Mouse (Mus musculus) adrenal gland, adult 8-10 months (tissue): Measurements from ENCODE around the gene Ucn2. TPM values are rescaled to one million over a fixed set of nuclear protein-coding genes. Genes with fewer than 3 reads are reported as not detected.

ENCODE experiments used
- DNase-seq: peaks from one replicate; pipeline ENCODE4 v3.0.0; 2022
- total RNA-seq, 4 experiments: library from RNA; stranded (reverse); gene quantifications; 2 replicates each; pipeline ENCODE4 v1.2.4; 2022

Gene Ucn2
- total RNA-seq, 4 experiments from 2014 or later, result 0.31 to 1.0 (median 0.45) TPM

DNA sequence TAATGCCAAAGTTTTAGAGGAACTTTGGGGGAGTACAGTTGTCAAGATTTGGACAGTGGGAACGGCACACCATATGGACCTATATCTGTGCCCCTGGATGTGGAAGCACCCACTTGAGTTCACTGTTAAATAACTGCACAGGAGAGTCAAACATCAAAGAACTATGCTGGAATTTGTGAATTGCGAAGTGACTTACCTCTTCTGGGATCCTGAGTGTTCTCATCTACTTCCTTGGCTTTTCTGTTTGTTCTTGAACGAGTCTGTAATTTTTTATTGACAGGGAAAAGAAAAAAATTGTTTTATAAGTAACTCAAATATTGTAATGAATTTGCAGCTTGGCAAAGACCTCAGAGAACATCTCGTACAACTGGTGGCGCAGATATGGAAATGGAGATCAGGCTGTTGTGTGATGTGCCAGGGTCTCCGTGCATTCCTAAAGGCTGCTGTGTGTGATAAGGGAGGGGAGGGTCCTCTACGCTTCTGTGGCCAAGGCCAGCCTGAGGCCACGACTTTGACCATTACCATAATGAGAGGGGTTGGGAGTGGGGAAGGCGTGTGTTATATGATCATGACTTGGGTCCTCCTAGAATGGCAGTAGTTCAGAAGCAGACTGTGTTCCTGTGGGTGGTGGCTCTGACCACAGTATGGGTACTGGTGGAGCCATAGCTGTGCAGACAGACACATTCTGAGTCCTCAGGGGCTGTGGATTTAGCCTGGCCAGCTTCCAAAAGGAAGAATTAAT lies 7.0 kb downstream of the Ucn2 start:
- no peak for DNase-seq

DNA sequence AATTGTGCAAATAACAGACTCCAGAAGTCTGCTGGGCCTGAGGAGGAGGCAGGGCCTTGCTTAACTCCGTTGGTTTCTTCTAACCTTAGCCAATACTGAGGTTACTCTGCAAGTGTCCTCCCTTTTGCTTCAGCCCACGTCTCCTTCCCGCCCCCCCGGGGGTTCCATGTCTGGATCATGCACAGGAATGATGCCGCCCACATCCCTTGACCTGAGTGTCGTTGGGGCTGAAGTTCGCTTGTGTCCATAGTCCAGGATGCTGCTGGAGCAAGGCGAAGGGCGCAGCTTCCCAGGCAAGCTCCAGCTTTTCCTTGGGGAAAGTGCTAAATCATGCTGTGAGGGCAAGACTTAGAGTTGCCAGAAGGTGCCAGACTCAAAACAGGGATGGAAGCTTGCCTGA lies 10.6 kb downstream of the Ucn2 start:
- DNase-seq, result no peak

DNA sequence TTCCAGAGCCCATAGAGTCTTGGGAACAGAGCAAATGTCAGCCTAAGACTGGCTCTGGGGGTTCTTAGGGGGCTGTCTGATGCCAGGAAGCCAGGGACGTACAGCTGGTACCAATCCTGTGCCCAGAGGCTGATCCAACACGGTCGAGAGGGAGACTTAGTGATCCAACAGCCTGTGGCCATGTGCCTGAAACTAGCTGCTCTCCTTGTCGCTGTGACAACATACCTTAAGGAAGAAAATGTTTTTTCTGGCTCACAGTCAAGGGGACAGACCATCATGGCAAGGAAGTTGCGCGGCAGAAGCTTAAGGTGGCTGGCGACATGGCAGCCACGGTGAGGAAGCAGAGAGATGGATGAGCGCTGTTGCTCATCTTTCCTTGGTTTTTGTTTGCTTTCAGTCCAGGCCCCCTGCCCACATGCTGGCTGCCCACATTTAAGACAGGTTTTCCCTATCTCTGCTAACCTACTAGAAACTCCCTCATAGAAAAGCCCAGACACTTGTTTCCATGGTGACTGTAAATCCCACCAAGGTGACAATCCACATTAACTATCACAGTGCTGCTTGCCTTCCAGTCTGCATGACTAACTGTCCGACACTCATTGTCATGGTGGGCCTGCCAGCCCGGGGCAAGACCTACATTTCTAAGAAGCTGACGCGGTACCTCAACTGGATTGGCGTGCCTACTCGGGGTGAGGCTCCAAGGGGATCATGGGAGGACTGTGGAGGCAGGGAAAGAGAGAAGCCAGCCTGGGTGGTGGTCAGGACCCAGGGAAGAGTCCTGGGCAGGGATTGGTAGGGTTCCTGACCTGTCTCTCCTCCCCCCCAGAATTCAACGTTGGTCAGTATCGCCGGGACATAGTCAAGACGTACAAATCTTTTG lies 12.7 kb downstream of the Ucn2 start:
- DNase-seq, result no peak

DNA sequence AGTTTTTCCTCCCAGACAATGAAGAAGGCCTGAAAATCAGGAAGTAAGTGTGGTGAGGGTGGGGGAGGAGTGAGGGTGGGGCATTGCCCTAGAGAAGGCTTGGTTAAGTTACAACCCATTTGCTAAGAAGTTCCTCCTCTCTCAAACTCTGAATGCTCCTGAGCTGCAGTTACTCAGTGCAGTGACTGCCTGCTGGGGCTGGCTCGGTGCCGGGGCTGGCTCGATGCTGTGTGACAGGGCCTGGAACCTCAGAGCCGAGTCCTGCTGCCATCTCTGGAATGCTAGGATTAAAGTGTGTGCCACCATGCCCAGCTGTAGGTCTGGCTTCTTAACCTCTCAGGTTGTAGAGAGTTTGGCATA lies 13.3 kb downstream of the Ucn2 start:
- no peak for DNase-seq

DNA sequence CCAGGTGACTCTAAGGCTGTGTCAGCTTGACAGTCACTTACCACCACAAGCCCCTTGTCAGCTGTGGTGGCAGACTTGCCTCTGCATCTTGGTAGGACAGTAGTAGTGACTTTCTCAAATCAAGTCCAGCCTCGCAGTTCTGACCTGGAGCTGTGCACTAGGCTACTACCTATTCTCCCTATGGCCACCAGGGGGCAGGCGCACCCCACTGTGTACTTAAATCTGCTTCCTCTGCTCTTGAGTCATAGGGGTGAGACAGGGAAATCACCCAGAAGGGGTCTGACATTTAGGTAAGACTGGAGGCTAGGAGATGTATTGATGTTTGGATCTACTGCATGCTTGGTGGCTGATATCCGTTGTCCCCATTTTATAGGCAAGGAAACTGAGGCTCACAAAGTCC lies 14.9 kb downstream of the Ucn2 start:
- DNase-seq, result no peak

DNA sequence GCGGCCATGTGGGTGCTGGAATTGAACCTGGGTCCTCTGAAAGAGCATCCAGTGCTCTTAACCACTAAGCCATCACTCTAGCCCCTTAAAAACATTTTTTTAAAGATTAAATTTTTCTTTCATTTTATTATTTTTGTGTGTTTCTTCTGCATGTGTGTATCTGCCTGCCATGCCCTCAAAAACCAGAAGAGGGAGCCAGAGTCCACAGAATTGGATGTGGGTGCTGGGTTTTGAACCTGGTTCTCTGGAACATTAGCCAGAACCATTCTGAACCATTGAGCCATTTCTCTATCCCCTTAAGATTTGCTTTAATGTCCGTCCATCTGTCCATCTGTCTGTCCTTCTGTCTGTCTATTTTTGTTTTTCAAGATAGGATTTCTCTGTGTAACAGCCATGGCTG lies 17.4 kb downstream of the Ucn2 start:
- no peak for DNase-seq

DNA sequence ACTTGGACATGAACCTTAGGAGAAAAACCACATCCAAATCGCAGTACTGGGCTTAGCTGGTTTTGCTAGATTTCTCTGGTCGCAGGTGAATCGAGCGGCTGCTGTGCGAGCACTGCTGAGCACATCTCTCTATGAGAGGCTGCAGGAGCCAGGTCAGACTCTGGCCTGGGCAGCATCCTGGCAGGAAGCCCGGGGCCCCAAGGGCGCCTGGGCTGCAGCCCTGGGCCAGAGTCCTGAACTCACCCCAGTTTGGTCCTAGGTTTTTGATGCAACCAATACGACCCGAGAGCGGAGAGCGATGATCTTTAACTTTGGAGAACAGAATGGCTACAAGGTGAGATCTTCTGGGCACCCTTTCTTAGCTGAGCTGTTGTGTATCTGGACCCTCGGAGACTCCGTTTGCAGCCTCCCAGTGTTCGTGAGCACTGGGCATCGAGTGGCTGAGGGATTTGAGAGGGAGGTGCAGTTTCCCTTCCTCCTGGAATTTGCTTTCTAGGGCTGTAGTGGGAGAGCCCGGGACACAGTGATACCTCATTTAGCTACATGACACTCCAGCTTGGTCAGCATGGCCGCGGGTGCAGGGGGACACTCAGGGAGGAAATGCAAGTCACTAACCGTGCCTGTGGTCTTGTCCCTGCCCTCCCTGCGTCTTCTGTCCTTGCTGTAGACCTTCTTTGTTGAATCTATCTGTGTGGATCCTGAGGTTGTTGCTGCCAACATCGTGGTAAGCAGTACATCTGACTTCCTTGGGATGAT lies 21.4 kb downstream of the Ucn2 start:
- no peak for DNase-seq

DNA sequence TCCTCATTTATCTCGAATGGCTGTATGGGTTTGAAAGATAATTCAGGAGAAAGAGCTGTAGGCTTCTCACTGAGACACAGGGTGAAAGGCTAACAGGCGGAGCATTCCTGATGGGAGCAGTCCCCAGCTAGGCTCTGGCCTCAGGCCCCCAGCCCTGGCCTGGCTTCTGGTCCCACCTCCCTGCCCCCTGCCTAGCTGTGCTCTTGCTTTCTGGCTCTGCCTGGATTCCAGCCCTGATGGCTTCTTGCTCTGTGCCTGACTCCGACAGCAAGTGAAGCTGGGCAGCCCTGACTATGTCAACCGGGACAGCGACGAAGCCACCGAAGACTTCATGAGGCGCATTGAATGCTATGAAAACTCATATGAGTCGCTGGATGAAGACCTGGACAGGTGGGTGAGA lies 22.3 kb downstream of the Ucn2 start:
- DNase-seq, result no peak

DNA sequence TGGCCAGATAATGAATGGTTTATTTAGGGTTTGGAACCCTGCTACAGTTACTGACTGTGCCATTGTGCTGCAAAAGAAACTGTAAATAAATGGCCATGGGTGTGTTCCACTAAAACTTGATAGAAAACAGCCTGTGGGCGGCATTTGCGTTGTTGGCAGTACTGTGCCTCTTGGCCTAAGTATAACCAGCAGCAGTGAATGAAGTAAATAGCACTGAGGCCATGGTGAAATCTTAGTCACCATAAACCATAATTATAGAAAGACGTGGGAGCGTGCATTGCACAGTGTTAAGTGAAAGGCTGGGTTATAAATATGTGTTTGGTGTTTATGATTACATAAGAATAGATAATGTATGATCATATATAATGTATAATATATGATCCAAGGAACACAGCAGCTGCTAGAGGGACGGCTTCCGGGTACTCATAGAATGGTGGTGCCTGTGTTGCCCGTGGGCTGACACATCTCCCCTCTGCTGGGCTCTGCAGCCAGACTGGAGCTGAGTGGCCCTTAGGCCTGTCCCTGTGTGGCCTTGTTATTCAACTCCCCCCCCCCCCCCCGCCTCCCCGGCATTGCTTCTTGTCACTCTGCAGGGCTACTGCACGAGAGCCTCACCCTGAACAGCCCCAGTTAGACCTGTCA lies 23.3 kb downstream of the Ucn2 start:
- no peak for DNase-seq

DNA sequence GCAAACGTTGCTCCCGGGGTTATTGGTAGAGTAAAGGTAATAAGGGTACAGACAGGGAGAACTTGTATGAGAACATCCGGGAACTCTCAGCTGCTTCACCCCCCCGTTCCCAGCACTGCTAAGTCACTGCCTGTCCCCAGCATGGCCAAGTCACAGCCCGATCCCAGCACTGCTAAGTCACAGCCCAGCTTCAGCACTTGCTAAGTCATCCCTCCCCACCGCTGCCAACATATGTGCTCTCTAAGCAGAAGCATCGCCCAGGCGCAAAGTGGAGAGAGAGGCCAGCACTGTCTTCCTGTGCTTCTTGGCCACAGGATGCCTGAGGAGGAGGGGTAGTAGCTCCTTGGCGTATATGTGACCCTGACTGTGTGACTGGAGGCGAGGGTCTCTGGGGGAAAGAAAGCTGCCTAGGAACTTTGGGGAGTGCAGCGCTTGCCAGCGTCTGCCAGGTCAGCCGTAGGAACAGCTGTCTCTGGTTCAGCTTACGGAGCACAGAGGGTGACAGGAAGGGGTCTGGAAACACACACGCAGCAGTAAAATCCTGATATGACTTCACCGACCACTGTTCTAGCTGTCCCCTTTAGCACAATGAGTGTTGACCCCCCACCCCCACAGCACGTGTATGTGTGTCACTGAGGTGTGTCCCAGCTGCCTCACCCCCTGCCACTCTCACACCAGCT lies 24.0 kb downstream of the Ucn2 start:
- DNase-seq, result no peak

DNA sequence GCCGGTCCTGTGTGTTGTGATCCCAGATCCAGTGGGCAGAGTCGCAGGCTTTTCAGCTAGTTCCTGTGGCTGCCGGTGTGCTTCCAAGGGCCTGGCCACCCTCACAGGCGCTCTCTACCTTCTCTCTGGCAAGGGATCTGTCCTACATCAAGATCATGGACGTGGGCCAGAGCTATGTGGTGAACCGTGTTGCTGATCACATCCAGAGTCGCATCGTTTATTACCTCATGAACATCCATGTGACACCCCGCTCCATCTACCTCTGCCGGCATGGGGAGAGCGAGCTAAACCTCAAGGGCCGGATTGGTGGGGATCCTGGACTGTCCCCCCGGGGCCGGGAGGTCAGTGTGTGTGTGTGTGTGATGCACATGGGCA lies 24.5 kb downstream of the Ucn2 start:
- DNase-seq, result no peak

DNA sequence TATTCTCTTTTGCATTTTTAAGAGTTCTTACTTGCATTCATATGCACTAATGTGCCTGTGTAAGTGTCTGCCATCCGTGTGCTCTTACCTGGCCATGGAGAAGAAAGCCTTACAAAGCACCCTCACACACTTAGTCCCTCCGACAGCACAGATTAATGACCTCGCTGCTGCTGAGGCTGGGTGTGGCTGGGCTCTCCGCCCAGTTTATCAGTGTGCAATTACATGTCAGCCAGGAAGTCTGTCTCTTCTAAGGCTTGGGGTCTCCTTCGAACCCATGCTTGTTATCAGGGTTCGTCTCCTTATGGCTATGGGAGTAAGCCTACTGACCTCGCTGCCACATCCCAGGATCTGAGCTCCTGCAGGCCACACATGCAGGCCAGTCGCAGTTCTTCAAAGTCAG lies 29.6 kb downstream of the Ucn2 start:
- DNase-seq, result no peak

DNA sequence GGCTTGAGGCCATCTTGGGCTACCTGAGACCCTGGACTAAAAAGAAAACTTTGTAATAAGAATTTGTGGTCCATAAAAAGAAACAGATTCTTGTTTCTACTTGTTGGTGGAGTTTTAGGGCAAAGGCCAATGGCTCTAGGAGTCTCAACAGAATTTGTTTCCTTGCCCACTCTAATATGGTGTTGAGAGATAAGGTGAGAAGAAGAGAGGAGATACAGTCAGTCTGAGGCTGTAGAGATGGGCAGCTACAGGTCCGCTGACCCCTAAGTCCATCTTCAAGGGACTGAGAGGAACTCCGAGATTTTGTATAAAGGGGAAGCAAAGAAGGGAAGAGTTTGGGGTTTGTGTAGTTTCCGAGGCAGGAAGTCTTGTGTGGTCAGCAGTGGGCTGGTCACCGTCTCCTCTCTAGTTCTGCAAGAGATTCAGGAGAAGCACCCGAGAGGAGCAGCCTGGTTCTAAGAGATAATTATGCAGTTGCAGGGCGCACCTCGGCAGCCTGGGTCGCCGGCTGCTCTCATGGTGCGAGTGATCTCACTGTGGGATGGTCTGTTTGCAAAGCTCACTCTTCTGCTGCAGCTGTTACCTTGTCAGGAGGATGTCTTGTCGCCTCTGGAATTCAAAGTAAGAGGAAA lies 31.3 kb downstream of the Ucn2 start:
- DNase-seq, result no peak

DNA sequence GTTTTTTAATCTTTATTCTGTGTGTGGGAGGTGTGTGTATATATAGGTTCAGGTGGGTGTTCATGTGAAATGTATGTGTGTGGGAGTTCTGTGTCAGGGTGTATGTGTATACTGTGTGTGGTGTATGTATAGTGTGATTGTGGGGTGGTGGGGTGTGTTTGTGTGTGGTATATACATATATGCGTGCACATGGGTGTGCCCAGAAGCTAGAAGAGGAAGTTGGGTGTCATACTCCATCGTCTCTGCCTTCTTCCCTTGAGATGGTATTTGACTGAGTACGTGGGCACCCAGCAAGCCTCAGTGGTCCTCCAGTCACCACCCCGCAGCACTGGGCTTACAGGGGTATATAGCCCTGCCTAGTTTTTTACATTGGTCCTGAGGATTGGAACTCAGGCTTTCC lies 35.6 kb downstream of the Ucn2 start:
- DNase-seq, result no peak

DNA sequence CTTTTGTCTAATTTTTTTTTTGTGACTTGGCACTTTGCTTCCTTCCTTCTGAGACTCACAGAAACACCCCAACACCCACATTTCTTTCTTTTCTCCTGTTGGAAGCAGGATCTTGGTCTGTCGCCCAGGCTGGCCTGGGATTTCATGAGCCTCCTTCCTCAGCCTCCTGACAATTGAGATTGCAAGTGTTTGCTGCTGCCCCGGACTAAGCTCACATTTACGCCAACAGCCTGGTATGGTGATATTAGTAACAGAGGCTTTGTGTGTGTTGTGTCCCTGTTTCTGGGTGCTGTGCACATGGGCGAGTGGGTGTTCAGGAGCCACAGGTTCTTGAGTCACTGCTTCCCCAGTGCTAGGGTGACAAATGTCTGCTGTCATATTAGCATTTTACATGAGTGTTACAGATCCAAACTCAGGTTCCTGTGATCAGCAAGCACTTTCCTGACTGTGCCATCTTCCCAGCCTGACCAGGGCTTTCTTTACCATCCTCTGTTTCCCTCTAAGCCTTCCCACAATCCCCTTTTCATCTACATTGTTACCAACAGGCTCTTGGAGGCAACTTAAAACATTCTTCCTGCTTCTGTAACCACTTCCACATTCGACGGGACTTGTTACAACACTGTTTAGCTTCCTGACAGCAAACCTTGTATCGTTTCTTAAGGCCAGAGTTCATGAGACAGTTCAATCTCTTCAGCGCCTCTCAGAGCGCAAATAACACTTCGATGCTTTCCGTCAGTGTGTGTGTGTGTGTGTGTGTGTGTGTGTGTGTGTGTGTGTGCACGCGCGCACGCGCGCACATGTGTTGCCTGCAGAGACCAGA lies 37.3 kb downstream of the Ucn2 start:
- no peak for DNase-seq

DNA sequence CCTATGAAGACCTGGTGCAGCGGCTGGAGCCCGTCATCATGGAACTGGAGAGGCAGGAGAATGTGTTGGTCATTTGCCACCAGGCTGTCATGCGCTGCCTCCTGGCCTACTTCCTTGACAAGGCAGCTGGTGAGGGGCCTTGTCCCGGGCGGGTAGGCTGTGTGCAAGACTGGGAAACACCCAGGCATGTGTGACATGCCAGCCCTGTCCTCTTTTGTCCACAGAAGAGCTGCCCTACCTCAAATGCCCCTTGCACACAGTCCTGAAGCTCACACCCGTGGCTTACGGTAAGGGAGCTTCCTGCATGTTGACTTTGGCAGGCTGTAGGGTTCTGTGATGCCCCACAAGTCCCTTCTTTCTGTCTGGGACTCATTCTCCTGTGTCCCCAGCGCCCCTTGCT lies 41.7 kb downstream of the Ucn2 start:
- no peak for DNase-seq

DNA sequence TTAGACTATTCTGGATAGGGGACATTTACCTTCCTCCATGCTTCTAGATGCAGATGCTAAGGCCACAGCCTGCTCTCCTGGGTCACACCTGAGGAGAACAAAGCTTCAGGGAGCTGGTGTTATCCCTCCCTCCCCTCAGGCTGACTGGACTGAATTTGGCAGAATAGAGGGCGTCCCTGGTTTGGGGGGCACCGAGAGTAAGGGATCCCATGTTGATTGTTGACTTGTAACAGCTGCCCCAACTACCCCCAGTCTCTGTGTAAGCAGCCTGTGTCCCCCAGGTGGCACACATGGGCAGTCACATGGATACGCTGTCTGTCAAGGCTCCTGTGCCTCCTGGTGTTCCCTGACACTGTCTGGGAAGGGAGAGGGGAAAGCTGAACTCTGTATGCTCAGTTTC lies 42.6 kb downstream of the Ucn2 start:
- no peak for DNase-seq

DNA sequence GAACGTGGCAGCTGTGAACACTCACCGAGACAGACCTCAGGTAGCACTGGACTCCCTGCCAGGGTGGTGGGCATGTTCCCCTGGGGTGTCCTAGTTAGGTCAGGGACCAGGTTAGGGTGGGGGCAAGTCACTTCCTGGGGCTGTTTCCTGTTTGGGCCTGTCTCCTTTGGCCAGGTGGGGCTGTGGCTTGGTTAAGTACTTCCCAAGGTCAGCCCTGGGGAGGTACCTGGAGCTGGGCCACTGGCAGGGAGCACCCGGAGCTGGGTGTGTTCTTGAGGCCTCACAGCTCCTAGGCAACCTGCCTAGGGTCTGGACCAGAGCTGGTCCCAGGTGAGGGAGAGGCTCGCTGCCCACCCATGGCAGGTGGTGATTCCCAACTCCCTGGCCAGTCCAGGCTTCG lies 43.1 kb downstream of the Ucn2 start:
- DNase-seq, result no peak

DNA sequence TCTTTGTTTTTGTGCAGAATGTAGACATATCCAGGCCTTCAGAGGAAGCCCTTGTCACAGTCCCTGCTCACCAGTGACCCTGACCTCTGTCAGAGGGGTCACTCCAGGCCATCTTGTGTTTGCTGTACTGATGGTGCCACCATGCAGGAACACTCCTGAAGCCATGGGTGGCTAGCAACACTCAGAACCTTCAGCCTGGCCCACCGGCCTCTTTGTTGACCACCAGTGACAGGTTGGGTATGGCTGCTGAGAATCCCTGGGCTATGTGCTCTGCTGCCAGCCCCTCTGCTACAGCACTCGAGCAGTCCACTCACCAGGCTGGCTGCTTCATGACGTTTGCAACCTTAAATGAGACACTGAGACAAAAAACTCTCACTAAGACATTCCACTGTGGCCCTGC lies 44.5 kb downstream of the Ucn2 start:
- DNase-seq, result no peak

DNA sequence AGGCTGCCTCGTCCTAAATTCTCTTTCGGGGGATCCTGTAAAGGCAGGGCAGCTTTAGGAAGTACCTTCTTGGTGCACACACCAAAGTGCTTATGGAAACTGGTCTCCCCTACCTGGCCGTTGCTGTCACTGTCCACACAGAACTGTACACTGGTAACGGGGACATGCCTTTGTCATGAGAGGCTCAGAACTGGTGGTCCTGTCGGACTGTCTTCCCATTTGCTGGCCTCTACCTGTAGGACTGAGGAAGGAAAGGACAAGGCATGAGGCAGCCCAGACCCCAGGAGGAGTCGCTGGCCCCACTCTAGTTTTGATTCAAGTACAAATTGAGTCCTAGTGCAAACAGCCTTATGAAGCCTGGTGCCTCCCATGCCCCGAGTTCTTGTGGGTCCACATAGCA lies 45.2 kb downstream of the Ucn2 start:
- no peak for DNase-seq

DNA sequence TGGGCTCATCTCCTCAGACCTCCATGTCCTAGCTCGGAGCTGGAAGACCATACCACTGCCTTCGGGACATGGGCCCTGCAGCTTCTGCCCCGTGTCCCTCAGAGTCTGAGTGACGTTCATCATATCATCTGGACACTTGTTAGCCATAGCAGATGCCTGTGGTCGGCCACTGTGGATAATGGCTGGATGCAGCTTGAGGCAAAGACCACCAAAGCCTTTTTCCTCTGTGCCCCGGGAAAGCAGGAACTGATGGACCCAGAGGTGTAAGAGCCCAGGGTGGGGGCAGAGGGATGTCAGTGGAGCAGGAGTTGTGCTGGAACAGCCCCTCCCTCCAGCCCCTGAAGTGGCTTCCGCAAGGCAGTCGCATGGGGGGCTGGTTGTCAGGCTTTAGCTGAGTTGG lies 45.9 kb downstream of the Ucn2 start:
- no peak for DNase-seq
